Mouse (Mus musculus) MEL (cell line): ENCODE data around the gene Ubl3. TPM values are rescaled to one million over a fixed set of nuclear protein-coding genes. Genes with fewer than 3 reads are reported as not detected.

ENCODE experiments used
- DNase-seq: peaks from one replicate; pipeline ENCODE4 v3.0.0; 2011; ENCODE audit warnings: low read depth, low spot score
- H3K27ac ChIP-seq: 2 replicates; pipeline ENCODE4 v1.5.1; 2012; ENCODE audit warnings: low read depth, mild to moderate bottlenecking, control low read depth, low read length, moderate library complexity; ENCODE audit not compliant: control insufficient read depth
- H3K27me3 ChIP-seq, 2 experiments: fragments of 150-350 bp in 1 of 2; sonication (generic) in 1 of 2; 2 replicates each; pipeline ENCODE4 v1.6.1; 2012; ENCODE audit warnings: low read length in 2 of 2, mild to moderate bottlenecking in 2 of 2, improper control_type of control experiment in 1 of 2, moderate library complexity in 1 of 2; ENCODE audit not compliant: insufficient read depth in 2 of 2, control insufficient read depth in 1 of 2
- H3K36me3 ChIP-seq, 2 experiments: 2 replicates each; pipeline ENCODE4 v1.6.1; 2012 to 2014; ENCODE audit warnings: low read length in 2 of 2, improper control_type of control experiment in 1 of 2, inconsistent platforms in 1 of 2, mild to moderate bottlenecking in 1 of 2; ENCODE audit not compliant: insufficient read depth in 2 of 2, control insufficient read depth in 1 of 2
- H3K4me1 ChIP-seq, 2 experiments: fragments of 150-350 bp in 1 of 2; sonication (generic) in 1 of 2; 2 replicates each; pipeline ENCODE4 v1.6.1; 2012; ENCODE audit warnings: low read length in 2 of 2, improper control_type of control experiment in 1 of 2, mild to moderate bottlenecking in 1 of 2; ENCODE audit not compliant: insufficient read depth in 2 of 2, control insufficient read depth in 1 of 2
- H3K4me3 ChIP-seq, 2 experiments: fragments of 150-350 bp in 1 of 2; sonication (generic) in 1 of 2; 2 replicates each; pipeline ENCODE4 v1.5.1; 2012; ENCODE audit warnings: low read depth in 2 of 2, low read length in 2 of 2, mild to moderate bottlenecking in 2 of 2, moderate library complexity in 2 of 2, control low read depth in 1 of 2, improper control_type of control experiment in 1 of 2; ENCODE audit not compliant: control insufficient read depth in 1 of 2, insufficient read depth in 1 of 2
- H3K79me2 ChIP-seq: 2 replicates; pipeline ENCODE4 v1.6.1; 2012; ENCODE audit warnings: mild to moderate bottlenecking, low read length, moderate library complexity; ENCODE audit not compliant: control insufficient read depth, poor library complexity, insufficient read depth
- H3K9ac ChIP-seq: 2 replicates; pipeline ENCODE4 v1.6.1; 2012; ENCODE audit warnings: low read depth, mild to moderate bottlenecking, control low read depth, low read length, moderate library complexity; ENCODE audit not compliant: control insufficient read depth, poor library complexity, severe bottlenecking
- H3K9me3 ChIP-seq: fragments of 150-350 bp; sonication (generic); replicated peaks from 2 replicates; pipeline ENCODE4 v1.6.1; 2012; ENCODE audit warnings: mild to moderate bottlenecking, low read length, improper control_type of control experiment, moderate library complexity; ENCODE audit not compliant: insufficient read depth
- BHLHE40 ChIP-seq: IDR thresholded peaks from 2 replicates; pipeline ENCODE4 v1.6.1; 2012; ENCODE audit warnings: low read depth, mild to moderate bottlenecking, inconsistent platforms, low read length, improper control_type of control experiment, borderline replicate concordance
- CHD1 ChIP-seq: IDR thresholded peaks from 2 replicates; pipeline ENCODE4 v1.6.1; 2012; ENCODE audit warnings: low read depth, mild to moderate bottlenecking, inconsistent platforms, low read length, improper control_type of control experiment
- CHD2 ChIP-seq: IDR thresholded peaks from 2 replicates; pipeline ENCODE4 v1.6.1; 2011; ENCODE audit warnings: low read length, improper control_type of control experiment
- CTCF ChIP-seq, 3 experiments: IDR thresholded peaks in 2 of 3; conservative IDR thresholded peaks in 1 of 3; 2 replicates each; pipeline ENCODE4 v1.5.1; 2011 to 2012; ENCODE audit warnings: low read length in 3 of 3, low read depth in 2 of 3, mild to moderate bottlenecking in 2 of 3, improper control_type of control experiment in 1 of 3, inconsistent platforms in 1 of 3, mixed read lengths in 1 of 3, moderate library complexity in 1 of 3; ENCODE audit not compliant: control insufficient read depth in 1 of 3, insufficient read depth in 1 of 3, poor library complexity in 1 of 3, severe bottlenecking in 1 of 3
- E2F4 ChIP-seq: IDR thresholded peaks from 2 replicates; pipeline ENCODE4 v1.6.1; 2011; ENCODE audit warnings: low read depth, low read length, improper control_type of control experiment, borderline replicate concordance
- ELF1 ChIP-seq: IDR thresholded peaks from 2 replicates; pipeline ENCODE4 v1.6.1; 2014; ENCODE audit warnings: low read depth, mild to moderate bottlenecking, inconsistent platforms, low read length, improper control_type of control experiment, moderate library complexity
- EP300 ChIP-seq, 2 experiments: IDR thresholded peaks; 2 replicates each; pipeline ENCODE4 v1.6.1; 2011; ENCODE audit warnings: improper control_type of control experiment in 2 of 2, low read length in 2 of 2, low read depth in 1 of 2, mild to moderate bottlenecking in 1 of 2
- ETS1 ChIP-seq: IDR thresholded peaks from 2 replicates; pipeline ENCODE4 v1.6.1; 2012; ENCODE audit warnings: low read depth, mild to moderate bottlenecking, inconsistent platforms, low read length, improper control_type of control experiment, moderate library complexity
- GABPA ChIP-seq: IDR thresholded peaks from 2 replicates; pipeline ENCODE4 v1.6.1; 2012; ENCODE audit warnings: low read depth, mild to moderate bottlenecking, inconsistent platforms, low read length, improper control_type of control experiment, moderate library complexity
- HCFC1 ChIP-seq: IDR thresholded peaks from 2 replicates; pipeline ENCODE4 v1.6.1; 2012; ENCODE audit warnings: low read depth, mild to moderate bottlenecking, inconsistent platforms, low read length, improper control_type of control experiment, moderate library complexity
- JUND ChIP-seq: IDR thresholded peaks from 2 replicates; pipeline ENCODE4 v1.6.1; 2011; ENCODE audit warnings: low read depth, mild to moderate bottlenecking, improper control_type of control experiment, low read length
- MAFK ChIP-seq: IDR thresholded peaks from 2 replicates; pipeline ENCODE4 v1.6.1; 2011; ENCODE audit warnings: low read depth, mild to moderate bottlenecking, low read length, improper control_type of control experiment, borderline replicate concordance
- MAX ChIP-seq: IDR thresholded peaks from 2 replicates; pipeline ENCODE4 v1.6.1; 2011; ENCODE audit warnings: low read length, improper control_type of control experiment
- MAZ ChIP-seq: IDR thresholded peaks from 2 replicates; pipeline ENCODE4 v1.6.1; 2012; ENCODE audit warnings: low read depth, mild to moderate bottlenecking, inconsistent platforms, low read length, improper control_type of control experiment
- MEF2A ChIP-seq: IDR thresholded peaks from 2 replicates; pipeline ENCODE4 v1.6.1; 2014; ENCODE audit warnings: low read depth, mild to moderate bottlenecking, inconsistent platforms, low read length, improper control_type of control experiment; ENCODE audit not compliant: poor library complexity, insufficient replicate concordance, severe bottlenecking; ENCODE audit errors: extremely low read depth
- MXI1 ChIP-seq: IDR thresholded peaks from 2 replicates; pipeline ENCODE4 v1.6.1; 2011; ENCODE audit warnings: mild to moderate bottlenecking, low read depth, low read length, improper control_type of control experiment
- NELFE ChIP-seq: IDR thresholded peaks from 2 replicates; pipeline ENCODE4 v1.6.1; 2011; ENCODE audit warnings: low read depth, low read length, improper control_type of control experiment
- NRF1 ChIP-seq: IDR thresholded peaks from 2 replicates; pipeline ENCODE4 v1.6.1; 2014; ENCODE audit warnings: low read depth, mild to moderate bottlenecking, inconsistent platforms, low read length, improper control_type of control experiment, moderate library complexity; ENCODE audit not compliant: poor library complexity, insufficient read depth, severe bottlenecking
- POLR2AphosphoS2 ChIP-seq: IDR thresholded peaks from 2 replicates; pipeline ENCODE4 v1.6.1; 2011; ENCODE audit warnings: low read length, improper control_type of control experiment
- POLR2AphosphoS5 ChIP-seq: IDR thresholded peaks from 2 replicates; pipeline ENCODE4 v1.6.1; 2012; ENCODE audit warnings: low read depth, borderline replicate concordance, mild to moderate bottlenecking, inconsistent platforms, low read length, moderate library complexity, mixed read lengths
- RAD21 ChIP-seq: IDR thresholded peaks from 2 replicates; pipeline ENCODE4 v1.6.1; 2011; ENCODE audit warnings: mild to moderate bottlenecking, low read depth, low read length, improper control_type of control experiment
- RCOR1 ChIP-seq: IDR thresholded peaks from 2 replicates; pipeline ENCODE4 v1.6.1; 2012; ENCODE audit warnings: low read depth, mild to moderate bottlenecking, inconsistent platforms, low read length, improper control_type of control experiment
- SIN3A ChIP-seq: IDR thresholded peaks from 2 replicates; pipeline ENCODE4 v1.6.1; 2012; ENCODE audit warnings: low read length, improper control_type of control experiment, inconsistent platforms
- TAL1 ChIP-seq: IDR thresholded peaks from 2 replicates; pipeline ENCODE4 v1.6.1; 2012; ENCODE audit warnings: mild to moderate bottlenecking, inconsistent platforms, low read length, moderate library complexity, mixed read lengths
- TBP ChIP-seq: IDR thresholded peaks from 2 replicates; pipeline ENCODE4 v1.8.0; 2011; ENCODE audit warnings: low read depth, low read length, improper control_type of control experiment
- TCF12 ChIP-seq: IDR thresholded peaks from 2 replicates; pipeline ENCODE4 v1.6.1; 2014; ENCODE audit warnings: low read depth, mild to moderate bottlenecking, inconsistent platforms, low read length, improper control_type of control experiment, moderate library complexity
- UBTF ChIP-seq: IDR thresholded peaks from 2 replicates; pipeline ENCODE4 v1.6.1; 2012; ENCODE audit warnings: low read depth, mild to moderate bottlenecking, inconsistent platforms, low read length, improper control_type of control experiment, moderate library complexity, borderline replicate concordance; ENCODE audit not compliant: insufficient read depth
- USF1 ChIP-seq: IDR thresholded peaks from 2 replicates; pipeline ENCODE4 v1.6.1; 2014; ENCODE audit warnings: low read depth, mild to moderate bottlenecking, inconsistent platforms, low read length, improper control_type of control experiment, moderate library complexity
- ZC3H11A ChIP-seq: IDR thresholded peaks from 2 replicates; pipeline ENCODE4 v1.6.1; 2012; ENCODE audit warnings: low read depth, mild to moderate bottlenecking, inconsistent platforms, low read length, improper control_type of control experiment
- ZNF384 ChIP-seq: IDR thresholded peaks from 2 replicates; pipeline ENCODE4 v1.6.1; 2012; ENCODE audit warnings: low read depth, mild to moderate bottlenecking, inconsistent platforms, low read length, improper control_type of control experiment
- polyA plus RNA-seq, 2 experiments: library from polyadenylated mRNA; stranded (reverse) in 1 of 2; unstranded in 1 of 2; fragments of >175 nt in 1 of 2; fragments of >200 nt in 1 of 2; gene quantifications; 2 replicates each; pipeline versions ENCODE4 v1.2.1 to v1.2.4; 2012; ENCODE audit warnings: low replicate concordance in 2 of 2, low read depth in 1 of 2; ENCODE audit not compliant: insufficient read length in 2 of 2, insufficient read depth in 1 of 2, missing spikeins in 1 of 2
- total RNA-seq: library from RNA; depleted of rRNA; stranded (reverse); fragments of 300-350 nt; gene quantifications from 2 replicates; pipeline ENCODE4 v1.2.3, GENCODE M21; 2012

Ubl3 gene
- total and polyA plus RNA-seq, 3 experiments = 41.0 to 59.0 TPM; not detected in 1

DNA sequence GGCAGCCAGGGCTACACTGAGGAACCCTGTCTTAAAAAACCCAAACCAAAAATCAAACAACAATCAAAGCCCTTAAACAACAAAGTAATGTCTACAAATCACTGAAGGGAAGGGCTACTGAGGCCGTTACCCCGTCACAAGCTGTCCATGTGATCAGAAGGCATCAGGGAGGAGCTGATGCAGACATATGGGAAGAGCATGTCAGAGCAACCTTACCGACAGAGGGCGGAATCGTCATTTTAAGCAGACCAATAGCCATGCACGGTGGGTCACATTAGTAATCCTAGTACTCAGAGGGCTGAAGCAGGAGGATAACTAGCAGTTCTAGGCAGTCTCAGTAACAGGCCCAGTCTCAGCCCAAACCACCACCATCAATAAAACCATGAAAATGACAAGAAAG lies 56.6 kb downstream of the Ubl3 start:
- H3K4me3 ChIP-seq = no peak overlapping the region
- no peaks in the 10 kb centered on the region for H3K79me2 ChIP-seq
- H3K9me3 ChIP-seq = no peaks in the 10 kb centered on the region
- peaks cover 10 to 28% of the 10 kb centered on the region in 2 experiments for H3K4me1 ChIP-seq
- H3K27ac ChIP-seq = no peak overlapping the region
- peaks cover 0 to 16% of the 10 kb centered on the region in 2 experiments; a peak in 2 of 4 replicates for H3K36me3 ChIP-seq
- H3K27me3 ChIP-seq = no peaks in the 10 kb centered on the region
- TF ChIP-seq MAZ (no peak), NRF1 (no peak), RAD21 (peak; percentile 6), BHLHE40 (no peak), CTCF (IDR thresholded peaks at IDR 0.05 in 2 of 3, conservative IDR thresholded peaks at IDR 0.05 in 1 of 3; ENCODE audit: control insufficient read depth in 1 of 3, insufficient read depth in 1 of 3, low read depth in 2 of 3, low read length in 3 of 3, poor library complexity in 1 of 3, severe bottlenecking in 1 of 3) (peak in 1 of 3 experiments; percentile 21; a peak in 2 of 6 replicates), USF1 (peak; percentile 27; the same call in 1 of the 2 replicates)
- H3K9ac ChIP-seq = no peak overlapping the region
- peak; percentile 46 for DNase-seq

DNA sequence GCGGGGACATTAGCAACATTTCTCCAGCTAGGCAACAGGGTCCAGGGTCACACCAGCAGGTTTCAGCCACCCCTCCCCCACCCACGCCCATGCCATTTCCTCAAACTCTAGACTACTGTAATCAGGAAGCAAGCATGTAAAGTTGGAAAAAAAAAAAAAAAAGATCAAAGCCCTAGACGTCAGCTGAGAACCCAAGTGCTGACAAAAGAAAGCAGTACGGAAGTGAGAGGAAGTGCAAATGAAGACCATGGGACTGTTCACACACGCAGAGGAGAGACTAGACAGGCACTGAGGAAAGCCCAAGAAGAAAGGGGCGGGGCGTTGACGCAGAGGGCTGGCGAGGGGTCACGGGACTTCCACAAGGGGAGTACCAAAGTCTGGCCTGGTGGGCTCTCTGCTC lies 57.4 kb downstream of the Ubl3 start:
- no peaks in the 10 kb centered on the region for H3K27me3 ChIP-seq
- no peaks in the 10 kb centered on the region for H3K9me3 ChIP-seq
- peak; percentile 90 for DNase-seq
- peaks cover 10 to 21% of the 10 kb centered on the region in 2 experiments for H3K4me1 ChIP-seq
- H3K27ac ChIP-seq = peak overlapping the region; percentile 33
- peaks cover under 1% of the 10 kb centered on the region; the same call in 1 of the 2 replicates for H3K79me2 ChIP-seq
- peak overlapping the region; percentile 19 to 61 for H3K4me3 ChIP-seq
- H3K36me3 ChIP-seq = peaks cover 0 to 22% of the 10 kb centered on the region in 2 experiments; a peak in 2 of 4 replicates
- H3K9ac ChIP-seq = peak overlapping the region; percentile 35
- TF ChIP-seq MEF2A = no peak
- TF ChIP-seq HCFC1 = peak; percentile 70
- TF ChIP-seq CHD1 = no peak
- peak; percentile 34; the same call in 1 of the 2 replicates for TF ChIP-seq TCF12
- no peak for TF ChIP-seq JUND
- peak; percentile 61 for TF ChIP-seq TBP
- no peak for TF ChIP-seq POLR2AphosphoS5
- no peak for TF ChIP-seq E2F4
- TF ChIP-seq EP300 (IDR thresholded peaks at IDR 0.05; ENCODE audit: low read depth in 1 of 2, low read length in 2 of 2) = peak; percentile 9 to 43; a peak in 2 of 4 replicates
- peak; percentile 97 for TF ChIP-seq ETS1
- no peak for TF ChIP-seq UBTF
- peak; percentile 89 for TF ChIP-seq ELF1
- peak; percentile 49 for TF ChIP-seq NELFE
- no peak for TF ChIP-seq GABPA
- peak; percentile 11; the same call in 1 of the 2 replicates for TF ChIP-seq CHD2
- TF ChIP-seq ZC3H11A = no peak
- no peak for TF ChIP-seq RCOR1
- TF ChIP-seq TAL1 = no peak
- TF ChIP-seq USF1 = peak; percentile 74
- no peak for TF ChIP-seq CTCF (IDR thresholded peaks at IDR 0.05 in 2 of 3, conservative IDR thresholded peaks at IDR 0.05 in 1 of 3; ENCODE audit: control insufficient read depth in 1 of 3, insufficient read depth in 1 of 3, low read depth in 2 of 3, low read length in 3 of 3, poor library complexity in 1 of 3, severe bottlenecking in 1 of 3)
- no peak for TF ChIP-seq MAZ
- peak; percentile 47; the same call in 1 of the 2 replicates for TF ChIP-seq MAX
- TF ChIP-seq ZNF384 = peak; percentile 97
- TF ChIP-seq NRF1 = no peak
- no peak for TF ChIP-seq RAD21
- TF ChIP-seq POLR2AphosphoS2 = no peak
- no peak for TF ChIP-seq MAFK
- TF ChIP-seq MXI1 = peak; percentile 82
- peak; percentile 90 for TF ChIP-seq SIN3A
